Mouse (Mus musculus) spleen, postnatal 14 days (tissue): Measurements from ENCODE around the gene Olfr1134.
"Not testable (repeated sequence)": the region's sequence is repeated elsewhere in the genome, so short reads cannot be mapped to it uniquely, and the experiment has no call there.

Experiments
- DNase-seq, 2 experiments: peaks; one replicate each; pipeline ENCODE4 v3.0.0; 2021 to 2022; ENCODE audit warnings: low spot score in 2 of 2

The Olfr1134 gene

GRCm38 (mm10) chr2:87658360-87658759, at the start of gene Olfr1134:
TSS of gene Olfr1134 (minus strand) at chr2:87658460.
- no peak for DNase-seq

GRCm38 (mm10) chr2:87693847-87694246, 35.6 kb upstream of the Olfr1134 start, which contains the start of gene Olfr1136:
TSS of gene Olfr1136 (minus strand) at chr2:87693947.
- DNase-seq, result no peak

- DNase-seq, result no peak
Observed at GRCm38 (mm10) chr2:87673564-87673963, 15.3 kb upstream of the Olfr1134 start, which contains the start of gene Olfr1135. TSS of gene Olfr1135 (minus strand) at chr2:87673664.

- no peak for DNase-seq
Observed at GRCm38 (mm10) chr2:87647274-87647673, 11.0 kb downstream of the Olfr1134 start, which contains the start of gene Olfr1133. TSS of gene Olfr1133 (minus strand) at chr2:87647374.

- no peak for DNase-seq
Observed at GRCm38 (mm10) chr2:87642441-87642840, 15.8 kb downstream of the Olfr1134 start.

GRCm38 (mm10) chr2:87637435-87637834, 20.8 kb downstream of the Olfr1134 start, which contains the start of gene Olfr1132:
TSS of gene Olfr1132 (minus strand) at chr2:87637535.
- DNase-seq, result no peak

- no peak for DNase-seq
Observed at GRCm38 (mm10) chr2:87626804-87627203, 31.5 kb downstream of the Olfr1134 start, which contains the start of gene Olfr1131. TSS of gene Olfr1131 (plus strand) at chr2:87627104.

GRCm38 (mm10) chr2:87605912-87606311, 52.3 kb downstream of the Olfr1134 start, which contains the start of gene Olfr1130:
TSS of gene Olfr1130 (plus strand) at chr2:87606212.
- DNase-seq, result not testable (repeated sequence)
